Mouse (Mus musculus): ENCODE measurements around the gene Ric8b.
A peak's percentile ranks its signal among the peaks of the same experiment; 100 is the strongest.

Ric8b gene

DNA sequence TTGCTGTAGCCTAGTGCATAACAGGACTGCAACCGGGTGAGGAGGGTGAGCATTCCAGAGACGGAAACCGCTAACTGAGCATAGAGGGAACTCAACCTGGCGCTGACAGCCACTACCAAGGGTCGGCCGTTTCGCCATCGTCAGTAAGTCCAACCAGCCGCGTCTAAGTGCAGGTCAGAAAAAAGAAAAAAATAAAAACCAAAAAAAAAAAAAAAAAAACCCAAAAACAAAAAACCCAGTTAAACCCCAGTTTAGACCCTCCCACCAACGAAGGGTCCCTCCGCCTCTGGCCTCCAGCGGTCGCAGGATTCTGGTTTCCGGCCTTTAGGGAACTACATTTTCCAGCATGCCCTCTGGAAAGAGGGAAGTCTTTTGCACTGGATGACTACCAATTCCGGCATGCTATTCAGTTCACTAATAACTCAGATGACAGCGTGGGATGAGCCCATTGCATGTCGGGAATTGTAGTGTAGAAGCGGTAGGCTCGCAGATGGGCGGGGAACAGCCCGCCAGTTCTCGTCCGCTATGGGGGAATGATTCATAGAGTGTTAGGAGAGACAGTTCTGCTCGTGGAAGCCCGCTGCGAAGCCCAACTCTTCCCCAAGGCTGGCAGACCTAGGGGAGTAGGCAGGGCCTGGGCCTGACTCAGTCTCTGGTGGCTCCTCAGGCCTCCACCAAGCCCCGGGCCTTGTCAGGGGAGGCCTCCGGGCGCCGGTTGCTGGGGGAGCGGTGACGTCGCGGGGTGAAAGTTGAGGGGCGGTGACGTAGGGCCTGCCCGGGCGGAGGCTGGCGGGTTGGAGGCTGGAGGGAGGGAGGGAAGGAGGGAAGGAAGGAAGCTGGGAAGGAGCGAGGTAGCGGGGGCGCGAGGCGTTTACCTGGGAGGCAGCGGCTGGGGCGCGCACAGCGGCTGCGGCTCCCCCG is at the start of gene Ric8b:
Ric8b (plus strand) TSS at position 807 of the 921 bp plus-strand sequence.
- DNase-seq (ENCODE audit: extremely low read depth, low read depth, low spot score), result peak; percentile 84

DNA sequence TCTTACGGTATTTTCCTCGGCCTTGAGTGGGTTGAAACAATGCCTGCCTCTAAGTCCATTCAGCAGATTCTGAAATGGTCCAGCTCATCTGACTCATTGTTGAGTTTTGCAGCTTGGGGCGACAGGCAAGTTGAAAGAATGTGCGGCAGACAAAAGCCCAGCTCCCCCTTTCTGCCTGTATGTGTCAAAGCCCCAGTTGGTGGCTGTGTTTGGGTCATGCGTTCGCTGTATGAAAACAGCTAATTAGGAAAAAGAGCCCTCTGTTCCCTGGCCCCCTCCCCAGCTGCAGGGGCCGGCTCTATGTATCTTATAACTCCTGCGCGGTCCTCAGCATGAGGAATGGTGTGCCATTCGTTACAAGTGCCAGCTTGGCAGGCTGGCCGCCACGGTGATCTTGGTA is 46.1 kb upstream of the Ric8b start:
- no peak for DNase-seq (ENCODE audit: extremely low read depth, low read depth, low spot score)

DNA sequence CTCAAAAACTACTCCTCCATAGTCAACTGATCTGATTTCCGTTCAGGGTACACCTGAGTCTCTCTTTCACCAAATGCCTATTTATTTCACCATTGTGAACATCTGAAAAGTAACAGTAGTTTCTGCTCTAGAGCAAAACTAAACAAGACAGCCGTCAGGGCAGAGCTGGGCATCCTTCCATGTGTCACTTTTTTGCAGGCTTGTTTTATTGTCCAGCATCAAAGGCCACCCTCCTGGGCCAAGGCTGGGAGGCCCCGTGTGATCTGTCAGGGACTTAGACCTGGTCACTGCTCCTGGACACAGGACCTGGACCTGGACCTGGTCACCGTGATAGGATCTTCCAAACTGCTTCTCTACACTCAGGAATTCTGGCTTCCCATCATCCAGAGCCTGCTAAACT is 45.5 kb upstream of the Ric8b start:
- DNase-seq (ENCODE audit: extremely low read depth, low read depth, low spot score), result no peak

DNA sequence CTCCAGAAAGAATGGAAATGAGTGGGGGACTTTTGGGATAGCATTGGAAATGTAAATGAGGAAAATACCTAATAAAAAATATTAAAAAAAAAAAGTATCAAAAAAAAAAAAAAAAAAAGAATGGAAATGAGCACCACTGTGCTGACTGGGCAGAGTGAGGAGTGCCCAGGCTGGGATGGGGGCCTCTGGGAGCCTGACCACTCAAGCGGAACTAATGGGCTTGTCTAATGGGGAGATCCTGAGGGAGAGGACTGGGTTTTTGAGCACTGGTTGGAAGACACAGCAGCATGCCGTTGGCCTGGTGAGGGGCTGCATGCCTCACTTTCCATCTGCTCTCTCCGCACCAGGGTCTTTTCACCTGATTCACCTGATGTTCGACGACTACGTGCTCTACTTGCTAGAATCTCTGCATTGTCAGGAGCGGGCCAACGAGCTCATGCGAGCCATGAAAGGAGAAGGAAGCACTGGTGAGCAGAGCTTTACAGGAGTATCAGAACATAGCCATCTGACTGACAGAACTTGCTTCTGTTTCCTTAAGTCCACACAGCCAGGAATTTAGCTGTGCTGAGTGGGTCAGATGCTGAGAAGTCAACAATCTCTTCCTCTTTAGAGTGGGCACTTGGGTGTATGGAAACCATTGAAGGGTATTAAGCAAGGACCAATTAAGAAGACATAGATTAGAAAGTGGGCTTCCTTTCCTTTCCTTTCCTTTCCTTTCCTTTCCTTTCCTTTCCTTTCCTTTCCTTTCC is 37.4 kb upstream of the Ric8b start:
- no peak for DNase-seq (ENCODE audit: extremely low read depth, low read depth, low spot score)

DNA sequence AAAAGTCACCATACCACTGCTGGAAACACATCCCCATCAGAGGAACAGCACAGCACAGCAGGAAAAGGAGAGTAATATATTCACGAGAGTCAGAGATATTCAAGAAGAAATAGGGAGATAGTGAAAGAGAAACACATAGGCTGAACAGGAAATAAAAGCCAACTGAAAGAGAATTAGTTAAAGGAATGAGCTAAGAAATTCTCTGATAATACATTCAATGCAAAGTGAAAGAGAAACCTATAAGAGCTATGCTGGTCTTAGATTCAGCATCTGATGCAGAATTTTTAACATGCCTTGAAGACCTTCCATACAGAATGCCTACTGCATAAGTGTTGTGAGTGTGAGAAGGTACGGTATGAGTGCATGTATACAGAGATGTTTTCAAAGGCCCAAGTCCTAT is 34.9 kb upstream of the Ric8b start:
- no peak for DNase-seq (ENCODE audit: extremely low read depth, low read depth, low spot score)

DNA sequence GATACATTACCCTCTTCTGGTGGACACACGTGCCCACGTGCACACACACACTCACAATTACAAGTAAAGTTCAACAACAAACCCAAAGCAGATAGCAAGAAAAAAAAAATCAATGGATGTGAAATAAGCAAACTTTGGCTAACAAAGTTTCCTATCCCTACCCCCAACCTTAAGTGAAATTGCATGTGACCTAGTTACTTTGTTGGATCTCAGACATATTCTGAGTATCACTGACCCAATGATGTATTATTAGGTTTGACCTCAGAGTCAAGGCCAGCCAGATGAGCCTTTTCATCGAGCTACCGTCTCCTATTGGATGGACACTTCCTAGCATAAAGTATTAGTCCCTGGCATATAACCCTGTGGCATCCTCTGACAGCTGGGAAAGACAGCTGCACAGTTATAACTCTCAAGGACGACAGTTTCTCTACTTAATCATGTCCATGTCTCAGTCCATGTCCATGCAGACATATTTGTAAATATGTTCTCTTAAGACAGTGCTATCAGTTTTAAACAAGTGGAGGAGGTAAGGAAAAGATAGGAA is 32.0 kb upstream of the Ric8b start:
- no peak for DNase-seq (ENCODE audit: extremely low read depth, low read depth, low spot score)

DNA sequence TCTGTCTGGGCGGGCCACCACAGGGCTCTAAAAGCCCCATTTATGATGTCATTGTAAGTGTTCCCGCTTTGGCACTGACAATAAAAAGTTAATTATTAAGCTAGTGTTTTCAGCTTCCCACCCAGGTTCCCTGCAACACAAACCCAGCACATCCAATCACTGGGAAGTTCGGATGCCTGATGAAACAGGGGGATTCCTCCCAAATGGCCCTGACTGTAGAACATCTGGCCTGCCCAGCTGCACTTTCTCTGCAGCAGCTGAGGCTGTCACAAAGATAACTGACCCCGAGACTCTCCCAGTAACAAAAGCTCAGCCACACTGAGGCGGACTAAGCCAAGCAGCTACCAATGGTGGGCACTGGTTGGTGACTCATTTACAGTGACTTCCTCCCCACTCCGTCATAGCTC is 31.2 kb upstream of the Ric8b start:
- no peak for DNase-seq (ENCODE audit: extremely low read depth, low read depth, low spot score)

DNA sequence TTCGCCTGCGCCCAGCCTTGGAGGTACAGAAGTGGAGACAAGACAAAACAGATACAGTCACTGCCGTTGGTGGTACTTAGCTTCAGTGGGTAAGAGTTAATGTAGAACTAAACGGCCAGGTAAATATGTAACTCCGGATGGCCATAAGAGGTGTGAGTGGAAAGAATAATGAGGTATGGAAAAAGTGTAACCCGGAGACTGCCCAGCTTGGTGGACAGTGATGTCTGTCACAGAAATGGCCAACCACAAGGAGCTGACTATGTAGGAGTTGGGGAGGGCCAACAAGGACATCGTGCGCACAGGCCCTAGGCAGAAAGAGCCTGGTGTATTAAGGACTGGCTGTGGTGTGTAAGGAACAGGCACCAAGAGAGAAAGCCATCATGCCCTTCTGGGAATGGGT is 30.6 kb upstream of the Ric8b start:
- no peak for DNase-seq (ENCODE audit: extremely low read depth, low read depth, low spot score)

DNA sequence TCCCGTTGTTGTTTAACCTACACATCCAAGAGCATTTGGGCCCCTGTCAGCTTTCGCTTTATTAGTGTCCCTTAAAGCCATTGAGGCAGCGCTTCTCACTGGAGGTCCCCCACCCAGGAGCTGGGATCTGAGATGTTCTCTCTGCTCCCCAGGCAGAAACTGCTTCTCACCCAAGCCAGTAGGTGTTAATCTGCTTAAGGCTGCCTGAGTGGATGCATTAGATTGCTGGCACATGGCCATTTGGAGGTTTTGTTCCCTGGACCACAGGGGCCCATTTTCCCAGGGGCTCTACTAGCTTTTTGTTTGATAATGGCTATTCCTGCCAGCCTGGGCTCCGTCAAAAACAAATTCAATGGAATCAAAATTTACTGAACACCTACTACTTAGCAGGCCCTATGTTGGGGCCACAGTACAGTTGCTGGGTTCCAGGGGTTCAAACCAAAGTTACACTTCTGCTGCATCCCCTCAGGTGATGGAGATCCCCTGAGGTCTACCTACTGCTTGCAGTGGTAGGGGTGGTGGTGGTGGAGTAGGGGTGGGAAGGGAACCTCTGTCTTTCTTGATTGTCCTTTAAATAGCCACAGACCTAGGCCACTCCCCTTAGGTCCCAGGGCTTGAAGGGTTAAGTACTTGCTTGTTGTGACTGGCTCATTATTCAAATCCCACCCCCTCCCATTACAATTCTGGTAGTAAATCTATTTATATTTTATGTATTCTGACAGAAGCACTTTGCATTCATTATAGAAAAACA is 28.1 kb upstream of the Ric8b start:
- no peak for DNase-seq (ENCODE audit: extremely low read depth, low read depth, low spot score)

DNA sequence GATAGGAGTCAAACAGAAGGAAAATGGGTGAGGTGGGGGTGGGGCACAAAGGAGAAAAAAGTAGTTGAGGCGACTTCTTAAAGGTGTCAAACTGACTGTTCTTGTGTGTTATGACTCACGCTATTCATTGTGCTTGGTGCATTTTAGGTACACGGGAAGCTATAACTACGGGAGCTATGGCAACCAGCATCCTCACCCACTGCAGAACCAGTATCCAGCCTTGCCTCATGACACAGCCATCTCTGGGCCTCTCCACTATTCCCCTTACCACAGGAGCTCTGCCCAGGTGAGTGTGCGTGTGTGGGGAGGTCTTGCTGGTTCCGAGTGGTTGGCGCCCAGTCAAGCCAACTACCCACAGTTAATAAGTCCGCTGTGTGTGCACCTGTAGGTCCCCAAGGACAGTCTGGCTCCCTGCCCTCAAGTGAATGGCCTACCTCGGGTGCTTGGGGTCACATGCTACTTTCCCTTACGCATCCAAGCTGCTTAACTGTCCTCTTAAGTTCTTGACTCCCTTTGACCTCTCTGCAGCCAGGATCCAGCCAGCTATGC is 21.5 kb upstream of the Ric8b start:
- no peak for DNase-seq (ENCODE audit: extremely low read depth, low read depth, low spot score)

DNA sequence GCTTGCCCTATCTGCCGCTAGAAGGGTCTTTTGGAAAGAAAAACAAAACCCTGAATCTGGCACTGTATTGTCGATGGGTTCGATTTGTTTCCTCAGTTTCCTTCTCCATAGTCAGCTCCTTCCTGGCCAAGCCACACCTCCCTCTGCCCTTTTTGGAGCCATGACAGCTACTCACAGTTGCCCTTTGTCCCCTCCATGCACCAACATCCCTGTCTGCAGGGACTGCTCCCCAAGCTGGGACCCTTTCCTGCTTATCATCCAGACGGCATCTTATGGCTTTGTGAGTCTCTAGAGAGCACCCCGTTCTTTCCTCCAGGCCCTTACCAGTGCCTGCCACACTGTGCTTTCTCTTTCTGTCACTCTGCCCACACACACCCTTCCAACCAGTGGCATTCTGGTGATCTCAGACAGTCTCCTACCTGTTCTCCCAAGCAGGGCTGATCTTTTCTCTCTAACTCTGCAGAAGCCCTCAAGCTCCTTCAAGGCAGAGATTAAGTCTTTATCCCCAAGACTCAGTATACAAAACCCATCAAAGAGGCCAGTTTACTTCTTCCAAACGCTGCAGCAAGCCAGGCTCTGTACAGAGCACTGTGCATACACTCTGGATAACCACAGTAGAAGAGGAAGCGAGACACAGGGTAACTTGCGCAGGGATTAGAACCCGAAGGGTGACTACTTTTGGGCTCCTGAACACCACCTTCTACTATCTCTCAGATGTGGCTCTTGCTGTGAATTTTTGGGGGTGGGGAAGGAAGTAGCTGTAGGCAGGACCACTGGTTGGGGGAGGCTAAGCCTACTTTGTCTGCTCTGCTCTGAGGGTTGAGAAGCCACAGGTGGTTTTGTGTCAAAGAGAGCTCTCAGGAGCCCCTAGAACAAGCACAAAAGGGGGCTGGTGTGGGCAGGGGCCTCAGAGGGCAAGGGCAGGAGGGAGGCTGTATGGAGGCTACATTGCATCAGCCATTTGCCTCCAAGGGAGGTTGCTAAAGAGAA is 20.2 kb upstream of the Ric8b start:
- no peak for DNase-seq (ENCODE audit: extremely low read depth, low read depth, low spot score)

DNA sequence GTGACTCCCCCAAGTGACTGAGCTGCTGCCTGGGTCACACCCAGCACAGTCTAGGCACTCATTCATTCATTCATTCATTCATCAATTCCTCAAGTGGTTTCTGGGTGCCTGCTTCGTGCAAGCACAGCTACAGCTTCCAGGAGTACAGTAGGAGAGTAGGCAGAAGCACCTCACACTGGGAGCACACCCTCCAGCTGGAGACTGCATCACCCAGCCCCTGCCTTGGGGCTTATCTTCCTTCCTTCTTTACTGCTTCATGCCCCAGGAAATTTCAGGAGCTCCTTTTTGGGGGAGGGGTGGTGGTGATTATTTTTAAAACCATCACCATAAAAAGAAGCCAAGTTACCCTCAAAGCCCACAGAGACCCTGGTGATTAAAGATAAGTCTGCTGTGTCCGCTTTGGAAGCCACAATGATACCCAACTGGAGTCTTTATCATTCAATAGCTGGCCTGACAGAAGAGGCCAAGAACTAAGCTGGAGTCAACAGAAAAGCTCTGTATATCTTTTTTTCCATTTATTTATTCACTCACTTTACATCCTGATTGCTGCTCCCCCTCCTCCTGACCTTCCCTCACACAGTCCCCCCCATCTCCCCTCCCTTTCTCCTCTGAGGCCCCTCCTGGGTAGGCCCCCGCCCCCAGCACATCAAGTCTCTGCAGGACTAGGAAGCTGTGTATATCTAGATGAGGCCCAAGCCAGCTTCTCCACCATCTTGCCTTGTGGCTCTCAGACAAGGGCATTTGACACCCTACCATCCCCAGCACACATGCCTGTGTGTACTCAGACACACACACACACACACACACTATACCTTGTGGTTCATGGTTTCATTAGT is 19.1 kb upstream of the Ric8b start:
- DNase-seq (ENCODE audit: extremely low read depth, low read depth, low spot score), result no peak

DNA sequence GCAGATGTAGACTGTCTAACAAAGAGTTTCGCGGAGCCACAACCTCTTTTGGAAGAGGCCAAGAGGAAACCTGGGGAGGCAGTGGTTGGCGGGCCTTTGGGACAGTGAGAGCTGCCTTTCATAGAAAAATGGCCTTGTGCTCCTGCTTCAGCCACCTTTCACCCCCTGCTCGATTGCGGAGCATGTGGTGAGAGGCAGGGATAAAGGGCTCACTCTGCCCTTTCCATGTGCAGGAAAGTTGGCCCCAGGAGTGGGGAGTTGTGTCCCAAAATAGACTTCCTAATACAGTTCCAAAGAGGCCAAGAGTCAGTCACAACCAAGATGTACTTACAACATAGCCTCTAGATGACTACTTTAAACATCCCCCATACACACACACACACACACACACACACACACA is 15.7 kb upstream of the Ric8b start:
- no peak for DNase-seq (ENCODE audit: extremely low read depth, low read depth, low spot score)

DNA sequence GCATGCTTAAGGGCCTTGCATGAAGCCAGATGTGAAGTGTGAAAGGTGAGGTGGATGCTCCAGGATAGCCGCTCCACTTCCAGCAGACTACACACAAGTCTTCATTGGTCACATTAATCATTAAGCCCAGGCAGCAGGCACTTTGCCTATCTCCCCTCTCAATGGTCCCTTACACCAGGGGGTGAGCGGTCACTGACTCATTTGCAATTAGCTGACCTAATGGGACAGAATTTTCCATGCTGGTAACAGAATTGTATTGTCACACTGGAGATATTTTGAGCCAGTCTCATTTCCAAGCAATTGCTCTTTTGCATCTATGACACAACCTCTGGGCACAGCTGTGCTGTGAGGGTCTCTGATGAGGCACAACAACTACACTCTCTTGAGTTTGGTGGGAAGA is 15.2 kb upstream of the Ric8b start:
- DNase-seq (ENCODE audit: extremely low read depth, low read depth, low spot score), result no peak

DNA sequence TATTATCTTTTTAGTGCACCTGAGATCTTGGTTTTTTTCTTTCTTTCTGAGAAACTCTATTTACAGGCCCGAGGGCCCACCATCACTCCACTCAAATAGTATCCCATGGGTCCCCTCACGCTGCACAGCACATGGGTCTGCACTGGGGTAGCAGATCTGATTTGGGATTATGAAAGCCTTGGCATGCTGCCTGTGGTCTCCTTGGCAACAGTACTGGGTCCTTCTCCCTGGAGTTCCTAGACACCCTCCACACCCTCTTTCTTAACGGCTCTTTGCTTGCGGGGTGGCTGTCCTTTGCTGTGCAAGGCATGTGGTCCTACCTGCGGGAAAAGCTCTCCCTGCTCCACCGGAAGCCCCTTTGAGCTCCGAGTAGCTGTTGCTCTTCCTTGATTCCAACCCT is 14.1 kb upstream of the Ric8b start:
- DNase-seq (ENCODE audit: extremely low read depth, low read depth, low spot score), result no peak

DNA sequence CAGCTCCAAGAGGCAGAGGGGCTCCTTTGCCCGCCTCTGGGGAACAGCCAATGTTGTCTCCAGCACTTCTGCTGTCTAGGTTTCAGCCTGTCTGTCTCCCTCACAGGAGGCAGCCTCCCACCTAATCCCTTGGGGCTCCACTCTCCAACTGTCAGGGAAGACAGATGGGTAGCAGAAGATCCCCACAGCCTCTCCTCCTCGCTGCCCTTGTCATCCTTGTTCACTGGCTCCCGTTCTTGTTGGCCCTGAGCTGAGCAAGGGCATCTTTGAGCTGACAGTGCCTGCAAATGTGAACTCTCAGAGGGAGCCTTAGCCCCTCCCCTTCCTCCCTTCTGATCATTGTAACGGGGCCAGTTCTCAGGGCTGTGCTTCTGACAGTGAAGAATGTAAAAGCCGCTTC is 13.7 kb upstream of the Ric8b start:
- no peak for DNase-seq (ENCODE audit: extremely low read depth, low read depth, low spot score)

DNA sequence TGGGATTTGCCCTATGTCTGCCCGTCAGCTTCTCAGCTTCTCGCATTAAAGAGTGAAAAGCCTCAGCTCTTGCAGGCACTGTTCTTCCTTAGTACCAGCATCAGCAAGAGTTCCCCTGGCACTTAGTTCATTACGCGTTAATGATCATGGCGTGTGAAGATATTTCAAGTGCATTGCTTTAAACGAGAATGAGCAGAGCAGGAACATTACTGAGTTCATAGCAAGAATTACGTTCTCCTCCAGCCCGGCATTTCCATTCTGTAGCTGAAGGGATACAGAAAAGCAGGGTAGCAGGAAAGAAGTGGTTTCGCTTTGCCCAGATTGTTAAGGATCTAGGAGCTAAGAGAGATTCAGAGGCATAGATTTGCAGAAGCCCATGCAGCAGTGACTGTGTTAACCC is 10.5 kb upstream of the Ric8b start:
- DNase-seq (ENCODE audit: extremely low read depth, low read depth, low spot score), result no peak

DNA sequence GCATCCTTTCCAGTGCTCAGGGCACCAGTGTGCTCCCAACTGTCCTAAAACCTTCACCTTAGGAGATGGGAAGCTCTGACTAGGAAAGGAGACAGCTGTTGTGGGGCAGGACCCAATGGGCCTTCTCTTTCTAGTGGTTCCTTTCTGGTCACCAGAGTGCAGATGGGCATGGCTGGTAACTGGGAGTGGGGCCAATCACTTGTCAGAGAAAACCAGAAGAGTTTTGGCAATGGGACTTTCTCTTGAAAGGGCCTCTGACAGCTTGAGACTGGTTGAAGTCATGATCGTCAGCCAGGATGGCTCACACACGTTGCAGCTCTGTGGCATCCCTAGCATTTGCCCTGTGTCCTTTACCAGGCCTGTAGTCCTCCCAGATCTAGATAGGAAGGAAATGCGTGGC is 9.4 kb upstream of the Ric8b start:
- DNase-seq (ENCODE audit: extremely low read depth, low read depth, low spot score), result no peak

DNA sequence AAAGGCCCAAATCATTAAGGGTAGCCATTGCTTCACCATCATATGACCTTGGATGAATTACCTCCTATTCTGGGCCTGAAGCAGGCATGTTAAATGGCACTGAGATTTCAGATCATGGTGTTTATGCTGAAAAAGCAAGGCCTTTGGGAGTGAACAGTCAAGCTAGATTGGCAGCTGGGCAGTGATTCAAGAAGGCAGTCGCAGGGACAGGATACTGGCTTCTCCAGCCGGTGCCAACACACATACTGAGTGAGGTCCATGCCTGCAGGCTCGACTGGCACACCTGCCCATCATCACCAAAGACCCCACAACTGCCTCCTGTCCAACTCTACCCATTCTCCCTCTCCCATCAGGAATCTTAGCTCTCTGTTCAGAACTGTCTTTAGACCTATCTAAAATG is 8.9 kb upstream of the Ric8b start:
- no peak for DNase-seq (ENCODE audit: extremely low read depth, low read depth, low spot score)

Measured in fat pad, adult 2 months (tissue).